In genomic region chr7:140939669-140940171, GRCm38 (mm10) we compare ENCODE assay signal across 8 mouse cellular contexts. TPM values are rescaled to one million over a fixed set of nuclear protein-coding genes. Genes with fewer than 3 reads are reported as not detected.
DNase-seq lines count a peak whose midpoint lies in the region; ATAC-seq lines count a peak whose summit lies in the region.
"Had no signal": no experiment of that assay in that cellular context is flagged by ENCODE, and none has a peak within 500 bp of the region (broad histone marks: within the 10 kb centered on the region; RNA-seq: fewer than 3 reads in every experiment).

No protein-coding gene starts in this region.

- H3K9me3 ChIP-seq in hindbrain, embryonic 12.5 days (replicated peaks) = no peaks in the 10 kb centered on the region
- no peaks in the 10 kb centered on the region for H3K9me3 ChIP-seq in lung, embryonic 15.5 days

- ATAC-seq in hindbrain, embryonic 12.5 days (ENCODE audit: low FRiP score) = no peak
- peak; percentile 25; the same call in 1 of the 2 replicates for ATAC-seq in lung, embryonic 15.5 days (ENCODE audit: borderline replicate concordance, extremely low read depth, low FRiP score, low TSS enrichment)

- peaks cover 20% of the 10 kb centered on the region for H3K4me1 ChIP-seq in hindbrain, embryonic 12.5 days
- H3K4me1 ChIP-seq in lung, embryonic 15.5 days = peaks cover 35% of the 10 kb centered on the region

- WGBS in hindbrain, embryonic 12.5 days = 16% methylated on average over 8 of the region's 8 CpGs
- WGBS in lung, embryonic 15.5 days = 11% methylated on average over 8 of the region's 8 CpGs

- peaks cover 3% of the 10 kb centered on the region; the same call in 1 of the 2 replicates for H3K27me3 ChIP-seq in hindbrain, embryonic 12.5 days
- 0 out of 2 replicates have a peak, but pooled peaks cover 5% of the 10 kb centered on the region for H3K27me3 ChIP-seq in lung, embryonic 15.5 days

- H3K4me3 ChIP-seq in hindbrain, embryonic 12.5 days = no peak overlapping the region
- H3K4me3 ChIP-seq in lung, embryonic 15.5 days = no peak overlapping the region

- peak; percentile 11 for DNase-seq in ovary, postnatal 36 days (ENCODE audit: low spot score)
- DNase-seq in ovary, postnatal 10 days (ENCODE audit: low spot score) = no peak
- no peak for DNase-seq in T-cell, adult 2 months (ENCODE audit: low spot score)
- no peak for DNase-seq in layer of hippocampus, adult 9-10 months (ENCODE audit: low spot score)
- no peak for DNase-seq in frontal cortex, postnatal 36 days (ENCODE audit: low spot score in 2 of 2)

- no peak overlapping the region for H3K27ac ChIP-seq in hindbrain, embryonic 12.5 days
- peak overlapping the region; percentile 53 for H3K27ac ChIP-seq in lung, embryonic 15.5 days

- peak overlapping the region; percentile 9; the same call in 1 of the 2 replicates for H3K4me2 ChIP-seq in hindbrain, embryonic 12.5 days (replicated peaks)
- H3K4me2 ChIP-seq in lung, embryonic 15.5 days = peak overlapping the region; percentile 38

- H3K9ac ChIP-seq in hindbrain, embryonic 12.5 days = no peak overlapping the region
- H3K9ac ChIP-seq in lung, embryonic 15.5 days = no peak overlapping the region

- H3K36me3 ChIP-seq in hindbrain, embryonic 12.5 days = no peaks in the 10 kb centered on the region; the same call in 1 of the 2 replicates
- H3K36me3 ChIP-seq in lung, embryonic 15.5 days = no peaks in the 10 kb centered on the region

RNA-seq across cellular contexts. Expression of gene Pgghg, which starts 1.5 kb away (rescaled TPM):
- polyA plus RNA-seq in hindbrain, embryonic 12.5 days (2016; fragmentation: Nextera tagmentation; extraction: Ambion mirVana) = 15.5 and 16.8 TPM in 2 replicates
- 18.7 and 21.0 TPM in 2 replicates for polyA plus RNA-seq in lung, embryonic 15.5 days (2015; fragmentation: Nextera tagmentation; extraction: Ambion mirVana)

RNA-seq across cellular contexts. Expression of gene Ifitm5, which starts 10.4 kb away (rescaled TPM):
- 0.43 and 1.6 TPM in 2 replicates for polyA plus RNA-seq in hindbrain, embryonic 12.5 days (2016; fragmentation: Nextera tagmentation; extraction: Ambion mirVana)
- 2.8 and 4.0 TPM in 2 replicates for polyA plus RNA-seq in lung, embryonic 15.5 days (2015; fragmentation: Nextera tagmentation; extraction: Ambion mirVana)

RNA-seq across cellular contexts. Expression of gene Gm45717, which starts 16.0 kb away (rescaled TPM):
- polyA plus RNA-seq in hindbrain, embryonic 12.5 days (2016; fragmentation: Nextera tagmentation; extraction: Ambion mirVana) = 0.97 TPM in 1 of 2 replicates, not detected in the other
- not detected in 2 replicates for polyA plus RNA-seq in lung, embryonic 15.5 days (2015; fragmentation: Nextera tagmentation; extraction: Ambion mirVana)
- polyA plus RNA-seq: heart, embryonic 16.5 days had no signal

RNA-seq across cellular contexts. Expression of gene Ifitm2, which starts 16.1 kb away (rescaled TPM):
- 326 and 340 TPM in 2 replicates for polyA plus RNA-seq in hindbrain, embryonic 12.5 days (2016; fragmentation: Nextera tagmentation; extraction: Ambion mirVana)
- 925 and 963 TPM in 2 replicates for polyA plus RNA-seq in lung, embryonic 15.5 days (2015; fragmentation: Nextera tagmentation; extraction: Ambion mirVana)

RNA-seq across cellular contexts. Expression of gene Nlrp6, which starts 19.0 kb away (rescaled TPM):
- polyA plus RNA-seq in hindbrain, embryonic 12.5 days (2016; fragmentation: Nextera tagmentation; extraction: Ambion mirVana) = 0.13 and 0.27 TPM in 2 replicates
- 0.26 and 0.72 TPM in 2 replicates for polyA plus RNA-seq in lung, embryonic 15.5 days (2015; fragmentation: Nextera tagmentation; extraction: Ambion mirVana)
